Mouse (Mus musculus) heart, postnatal 0 days (tissue): ENCODE data around the gene Cpd.

Source experiments
- CTCF ChIP-seq: IDR thresholded peaks from 2 replicates; pipeline ENCODE4 v1.5.1; 2016; ENCODE audit warnings: antibody characterized with exemption, control low read depth, low read depth
- EP300 ChIP-seq: IDR thresholded peaks from 2 replicates; pipeline ENCODE4 v1.6.1; 2016; ENCODE audit warnings: antibody characterized with exemption, low read depth

GRCm38 (mm10) chr11:76838573-76838972, 8.2 kb downstream of the Cpd start:
- TF ChIP-seq EP300 (no peak), CTCF (no peak)
